Mouse (Mus musculus) splenic B cell, adult 2 months (primary cell): ENCODE measurements at regions not wholly inside any gene's neighbourhood (a gene's known extent, or its start where the extent isn't known, plus 50 kb on each side); places are given as distances from the start of the nearest gene placed in this dataset.

Source experiments
- DNase-seq: peaks from one replicate; pipeline ENCODE4 v3.0.0-alpha.2; 2011; ENCODE audit warnings: low read depth, low spot score
- H3K27me3 ChIP-seq: 2 replicates; pipeline ENCODE4 v1.6.1; 2012; ENCODE audit warnings: mild to moderate bottlenecking, low read length, moderate library complexity, mixed read lengths; ENCODE audit not compliant: control insufficient read depth, poor library complexity, insufficient read depth, severe bottlenecking
- H3K36me3 ChIP-seq: 2 replicates; pipeline ENCODE4 v1.6.1; 2012; ENCODE audit warnings: mild to moderate bottlenecking, low read length, moderate library complexity, mixed read lengths; ENCODE audit not compliant: control insufficient read depth, poor library complexity, insufficient read depth, severe bottlenecking

DNA sequence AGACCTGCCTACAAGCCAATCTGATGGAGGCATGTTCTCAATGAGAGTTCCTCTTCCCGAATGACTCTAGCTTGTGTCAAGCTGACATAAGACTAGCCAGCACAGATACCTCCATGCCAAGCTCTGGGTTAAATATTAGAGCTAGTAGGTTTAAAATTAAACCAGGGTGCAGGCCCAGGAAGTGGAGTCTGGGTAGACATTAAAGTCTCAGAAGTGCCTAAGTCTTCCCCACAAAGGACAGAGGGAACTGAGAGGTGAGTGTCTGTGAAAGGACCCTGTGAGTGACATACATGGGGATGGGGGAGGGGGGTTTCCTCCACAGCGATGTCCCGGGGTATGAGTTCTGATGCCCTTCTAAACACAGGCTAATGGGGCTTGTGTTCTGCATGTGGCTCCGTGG, 90.2 kb upstream of the Sertad2 start:
- Histone ChIP-seq H3K27me3 (no peaks in the 10 kb centered on the region), H3K36me3 (no peaks in the 10 kb centered on the region)
- no peak for DNase-seq

DNA sequence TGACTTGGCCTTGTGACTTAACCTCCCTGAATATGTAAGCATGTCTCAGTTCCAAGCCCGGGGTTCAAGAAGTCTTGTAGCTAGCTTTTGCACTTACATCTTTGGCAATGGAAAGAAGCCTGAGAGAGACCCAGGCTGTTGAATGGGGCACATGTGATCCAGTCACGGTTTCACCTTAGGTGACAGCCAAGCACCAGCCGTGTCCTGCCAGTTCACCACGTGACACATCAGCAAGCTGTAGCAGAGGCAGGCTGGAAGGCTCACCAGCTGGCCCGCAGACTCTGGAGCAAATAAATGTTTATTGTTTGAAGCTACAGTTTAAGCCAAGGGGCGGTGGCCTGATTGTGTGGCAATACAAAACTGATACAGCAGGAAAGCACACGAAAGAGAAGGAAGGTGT, 89.3 kb upstream of the Sertad2 start:
- no peaks in the 10 kb centered on the region for H3K36me3 ChIP-seq
- no peak for DNase-seq
- H3K27me3 ChIP-seq, result no peaks in the 10 kb centered on the region

DNA sequence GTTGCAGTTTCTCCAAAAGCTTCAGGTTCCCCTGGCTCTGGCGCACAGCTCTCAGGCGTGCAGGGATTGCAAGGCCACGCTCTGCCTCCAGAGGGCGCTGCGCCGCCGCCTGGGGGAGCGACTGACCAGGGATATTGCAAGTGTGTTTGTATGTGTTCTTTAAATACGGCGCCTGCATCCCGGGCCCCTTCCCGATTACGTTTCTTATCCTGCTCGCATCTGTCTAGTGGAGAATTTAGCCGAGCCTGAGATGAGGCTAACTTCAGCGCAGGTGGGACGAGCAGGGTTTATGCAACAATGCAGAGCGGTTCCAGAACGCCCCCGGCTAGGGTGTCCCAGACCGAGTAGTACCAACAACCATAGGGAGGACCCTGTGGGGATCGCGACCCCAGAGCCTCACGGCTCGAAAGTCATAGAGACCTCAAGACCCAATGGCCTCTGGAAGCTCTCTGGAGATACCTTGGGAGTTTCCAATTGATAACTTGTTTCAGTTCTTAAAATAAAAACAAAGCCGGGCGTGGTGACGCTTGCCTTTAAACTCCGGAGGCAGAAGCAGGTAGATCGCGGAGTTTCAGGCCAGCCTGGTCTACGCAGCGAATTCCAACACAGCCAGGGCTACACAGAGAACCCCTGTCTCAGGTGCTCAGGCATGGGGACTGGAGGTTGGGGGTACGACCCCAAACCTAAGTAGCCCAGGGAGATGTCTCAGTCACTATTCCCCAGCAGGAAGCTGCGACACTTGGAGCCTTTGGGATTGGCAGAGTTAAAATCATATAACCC, 87.8 kb upstream of the Sertad2 start:
- no peaks in the 10 kb centered on the region for H3K36me3 ChIP-seq
- peak; percentile 87 for DNase-seq
- no peaks in the 10 kb centered on the region for H3K27me3 ChIP-seq

DNA sequence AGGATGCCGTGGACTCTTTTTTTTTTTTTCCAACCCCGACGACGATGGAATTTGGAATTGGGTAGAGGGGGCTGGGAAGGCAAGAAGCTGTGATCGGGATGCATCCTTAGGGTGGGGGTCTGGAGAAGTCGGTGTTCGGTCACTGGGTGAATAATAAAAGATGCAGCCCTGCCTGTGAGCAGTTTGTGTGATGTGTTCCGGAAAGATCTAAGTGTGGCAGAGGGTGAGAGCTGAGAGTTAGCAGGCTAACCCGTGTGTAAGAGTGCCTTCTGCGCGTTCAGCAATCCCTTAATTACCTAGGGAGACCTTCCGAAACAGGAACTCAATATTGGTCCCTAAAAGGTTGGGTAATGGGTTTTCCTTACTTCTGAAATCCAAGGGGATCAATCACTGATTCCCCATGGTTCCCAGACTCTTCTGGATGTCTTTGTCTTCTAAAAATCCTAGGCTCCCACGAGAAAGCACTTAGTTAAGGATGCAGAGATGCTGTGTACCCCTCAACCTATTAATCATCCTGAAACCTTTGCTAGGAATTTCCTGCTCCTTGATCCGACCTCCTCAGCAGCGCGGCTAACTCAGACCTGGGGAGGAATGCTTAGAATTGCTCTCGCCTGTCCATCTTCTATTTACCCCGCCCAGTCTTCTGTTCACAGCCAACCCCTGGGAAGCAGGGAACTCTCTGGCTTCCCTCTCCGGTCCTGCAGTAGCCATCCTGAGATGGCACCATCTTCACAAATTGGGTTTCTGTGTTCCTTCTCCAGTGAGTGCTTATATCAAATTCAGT, 87.0 kb upstream of the Sertad2 start:
- DNase-seq, result no peak

DNA sequence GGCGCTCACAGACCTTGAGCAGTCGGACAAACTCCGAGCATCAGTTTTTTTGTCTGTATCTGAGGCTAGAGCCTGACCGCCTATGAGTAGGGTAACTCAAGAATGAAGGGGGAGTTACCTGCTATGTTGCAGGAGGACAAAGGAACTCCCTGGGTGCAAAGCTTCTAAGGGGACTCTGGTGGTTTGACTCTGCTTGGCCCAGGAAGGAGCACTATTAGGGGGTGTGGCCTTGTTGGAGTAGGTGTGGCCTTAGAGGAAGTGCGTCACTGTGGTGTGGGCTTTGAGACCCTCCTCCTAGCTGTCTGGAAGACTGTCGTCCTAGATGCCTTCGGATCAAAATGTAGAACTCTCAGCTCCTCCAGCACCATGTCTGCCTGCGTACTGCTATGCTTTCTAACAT, 83.9 kb upstream of the Sertad2 start:
- Histone ChIP-seq H3K27me3 (no peaks in the 10 kb centered on the region), H3K36me3 (no peaks in the 10 kb centered on the region)
- no peak for DNase-seq

More for the DNA sequence above, 87.0 kb upstream of the Sertad2 start:
- H3K36me3 ChIP-seq, result no peaks in the 10 kb centered on the region
- no peaks in the 10 kb centered on the region for H3K27me3 ChIP-seq

DNA sequence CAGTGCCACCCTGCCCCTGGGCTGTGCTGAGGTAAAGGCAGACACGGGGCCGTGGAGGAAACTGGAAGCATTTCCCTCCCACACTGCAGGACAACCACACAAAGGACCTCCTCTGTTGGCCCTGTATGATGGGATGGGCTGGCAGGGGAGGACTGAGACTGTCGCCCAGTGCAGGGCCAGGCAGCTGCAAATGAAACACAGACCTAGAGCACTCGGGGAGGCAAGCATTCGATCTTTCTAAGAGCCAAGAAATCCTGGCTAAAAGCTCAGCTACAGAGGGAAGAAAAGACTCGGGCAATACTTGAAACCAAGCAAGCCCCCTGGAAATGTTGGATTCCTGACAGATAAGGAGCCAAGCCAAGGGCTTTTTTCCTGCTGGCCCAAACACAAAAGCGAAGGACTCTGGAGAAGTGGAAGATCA, 82.5 kb upstream of the Sertad2 start:
- DNase-seq, result no peak
- H3K36me3 ChIP-seq, result no peaks in the 10 kb centered on the region

DNA sequence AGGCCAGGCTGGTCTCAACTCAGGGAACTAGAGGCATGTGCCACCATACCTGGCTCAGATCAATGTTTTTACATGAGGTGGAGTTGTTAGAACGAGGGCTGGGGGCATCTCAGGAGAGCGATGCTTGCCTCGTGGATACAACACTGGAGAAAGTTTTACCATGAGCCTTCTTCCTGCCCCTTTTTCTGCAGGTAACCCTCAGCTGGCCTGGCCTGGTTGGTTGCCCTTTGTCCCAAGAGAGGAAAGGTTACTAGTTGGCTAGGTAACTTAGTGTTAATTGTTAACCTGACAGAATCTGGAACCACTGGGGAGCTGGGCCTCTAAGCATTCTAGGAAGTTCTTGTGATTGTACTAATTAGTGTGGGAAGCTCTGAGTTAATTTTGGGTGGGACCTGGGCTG, 81.0 kb upstream of the Sertad2 start:
- no peak for DNase-seq
- no peaks in the 10 kb centered on the region for H3K27me3 ChIP-seq
- no peaks in the 10 kb centered on the region for H3K36me3 ChIP-seq

More for the DNA sequence above, 82.5 kb upstream of the Sertad2 start:
- no peaks in the 10 kb centered on the region for H3K27me3 ChIP-seq

DNA sequence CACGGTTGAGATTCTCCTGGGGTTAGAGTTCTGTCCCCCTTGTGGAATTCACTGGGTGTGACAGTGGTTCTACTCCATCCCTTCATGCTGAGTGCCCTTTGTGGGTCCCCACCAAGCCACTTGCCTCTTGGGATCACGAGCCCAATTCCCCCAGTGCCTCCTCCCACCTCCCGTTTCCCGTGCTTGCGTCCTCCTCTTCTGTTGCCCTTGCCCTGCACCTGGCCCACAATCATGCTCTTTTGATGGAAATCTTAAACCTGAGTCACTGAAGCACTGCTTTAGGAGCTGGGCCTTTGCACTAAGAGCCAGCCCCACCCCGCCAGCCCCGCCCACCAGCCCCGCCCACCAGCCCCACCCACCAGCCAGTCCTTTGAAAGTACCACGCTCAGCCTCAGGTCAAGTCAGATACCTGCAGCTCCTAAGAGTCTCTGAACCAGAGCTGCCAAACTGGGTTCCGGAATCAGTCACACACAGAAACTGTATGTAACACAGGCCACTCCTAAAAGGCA, 79.8 kb upstream of the Sertad2 start:
- Histone ChIP-seq H3K36me3 (no peaks in the 10 kb centered on the region), H3K27me3 (no peaks in the 10 kb centered on the region)
- DNase-seq, result peak; percentile 43

DNA sequence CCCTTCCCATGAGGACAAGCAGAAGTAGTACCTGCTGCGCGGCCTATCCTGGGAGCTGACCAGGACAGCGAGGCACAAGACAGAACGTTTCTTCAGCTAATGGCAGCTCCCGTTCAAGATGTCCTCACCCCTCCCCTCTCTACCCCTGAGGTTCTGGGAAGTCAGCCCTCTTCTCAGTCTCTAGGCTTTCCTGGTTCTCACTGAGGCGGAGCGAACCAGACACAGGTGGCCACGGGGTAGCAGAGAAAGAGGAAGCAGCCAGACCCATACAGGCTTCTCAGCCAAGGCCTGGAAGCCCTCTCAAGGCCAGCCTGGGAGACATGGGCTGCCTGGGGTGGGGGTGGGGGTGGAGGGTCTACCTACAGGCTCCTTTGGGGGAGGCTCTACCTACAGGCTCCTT, 78.5 kb upstream of the Sertad2 start:
- H3K27me3 ChIP-seq, result no peaks in the 10 kb centered on the region
- DNase-seq, result peak; percentile 71
- H3K36me3 ChIP-seq, result no peaks in the 10 kb centered on the region

DNA sequence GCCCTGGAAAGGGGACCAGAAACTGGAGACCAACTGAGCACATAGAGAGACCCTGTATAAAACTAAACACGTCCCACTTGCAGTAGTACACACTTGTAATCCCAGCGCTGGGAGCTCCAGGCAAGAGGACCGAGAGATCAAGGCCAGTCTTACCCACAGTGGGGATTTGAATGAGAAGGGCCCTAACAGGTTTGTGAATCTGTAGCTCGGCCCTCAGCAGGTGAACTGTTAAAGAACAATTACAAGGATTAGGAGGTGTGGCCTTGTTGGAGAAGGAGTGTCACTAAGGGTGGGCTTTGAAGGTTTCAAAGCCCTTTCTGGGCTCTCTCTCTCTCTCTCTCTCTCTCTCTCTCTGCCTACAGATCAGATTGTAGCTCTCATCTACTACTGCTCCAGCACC, 76.5 kb upstream of the Sertad2 start:
- no peaks in the 10 kb centered on the region for H3K27me3 ChIP-seq
- no peaks in the 10 kb centered on the region for H3K36me3 ChIP-seq
- DNase-seq, result no peak

DNA sequence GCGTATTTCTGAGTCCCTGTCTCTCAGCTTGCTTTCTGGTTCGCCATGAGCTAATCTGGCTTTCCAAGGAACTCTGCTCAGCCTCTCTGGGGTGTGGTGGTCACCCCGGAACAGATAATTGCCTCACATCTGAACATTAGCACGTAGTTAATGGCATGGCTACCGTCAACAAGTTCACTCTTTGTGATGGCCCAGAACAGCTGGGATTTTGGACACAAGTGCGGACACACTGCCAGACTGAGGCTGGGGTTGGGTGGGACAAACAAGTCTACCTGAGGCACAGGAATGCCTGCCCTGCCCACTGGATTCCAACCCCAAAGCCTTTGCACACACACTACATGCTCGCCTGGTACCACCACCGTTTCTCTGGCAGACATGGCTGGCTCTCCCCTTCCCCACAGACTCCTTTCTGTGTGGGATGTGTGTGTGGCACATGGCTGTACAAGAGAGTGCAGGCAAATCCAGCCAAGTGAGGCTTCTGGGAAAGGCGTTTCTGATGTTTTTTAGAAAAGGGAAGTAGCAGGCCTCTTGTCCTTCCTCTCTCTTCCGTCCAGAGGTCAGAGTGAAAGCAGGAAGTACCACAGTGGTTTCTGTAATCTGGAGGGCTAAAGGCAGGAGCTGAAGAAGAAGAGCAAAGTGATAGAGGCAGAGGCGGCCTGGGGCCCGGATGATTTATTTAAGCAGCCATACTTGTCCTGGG, 74.6 kb upstream of the Sertad2 start:
- Histone ChIP-seq H3K27me3 (no peaks in the 10 kb centered on the region), H3K36me3 (no peaks in the 10 kb centered on the region)
- DNase-seq, result peak; percentile 69

DNA sequence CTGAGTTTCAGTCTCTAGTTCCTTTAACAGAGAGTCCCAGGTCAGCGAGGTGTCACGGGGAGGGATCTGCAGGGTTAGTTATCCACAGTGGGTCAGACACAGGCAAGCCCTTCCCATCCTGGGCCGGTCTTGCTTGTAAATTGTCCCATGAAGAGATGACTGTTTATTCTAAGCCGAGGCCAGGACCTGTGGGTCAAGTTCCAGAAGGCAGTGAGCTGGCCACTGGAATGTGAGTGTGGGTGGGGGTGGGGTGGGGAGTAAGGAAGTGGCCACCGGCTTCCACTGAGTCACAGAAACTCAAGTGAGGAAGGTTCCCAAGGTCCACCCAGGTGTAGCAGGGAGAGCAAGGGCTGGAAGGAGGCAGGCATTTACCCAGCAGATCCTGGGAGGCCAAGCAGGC, 73.7 kb upstream of the Sertad2 start:
- DNase-seq, result no peak
- H3K36me3 ChIP-seq, result no peaks in the 10 kb centered on the region
- no peaks in the 10 kb centered on the region for H3K27me3 ChIP-seq

DNA sequence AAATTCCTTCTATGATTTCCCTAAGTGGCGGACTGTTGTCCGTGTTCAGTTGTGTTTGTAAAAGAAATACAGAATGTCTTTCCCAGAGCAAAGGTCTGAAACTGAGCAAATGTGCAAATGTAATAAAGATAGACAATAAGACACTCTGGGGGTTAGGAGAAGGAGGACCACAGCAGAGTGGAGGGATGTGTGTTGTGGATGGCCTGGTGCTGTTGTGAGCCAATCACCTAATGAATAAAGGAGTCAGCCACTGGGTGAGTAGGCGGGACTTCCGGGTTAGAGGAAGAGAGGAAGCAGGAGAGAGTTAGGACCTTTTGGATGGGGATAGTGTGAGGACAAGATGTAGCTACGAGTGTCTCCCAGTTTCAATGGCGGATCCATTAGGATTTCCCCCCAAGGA, 72.7 kb upstream of the Sertad2 start:
- no peaks in the 10 kb centered on the region for H3K36me3 ChIP-seq
- no peaks in the 10 kb centered on the region for H3K27me3 ChIP-seq
- DNase-seq, result no peak

DNA sequence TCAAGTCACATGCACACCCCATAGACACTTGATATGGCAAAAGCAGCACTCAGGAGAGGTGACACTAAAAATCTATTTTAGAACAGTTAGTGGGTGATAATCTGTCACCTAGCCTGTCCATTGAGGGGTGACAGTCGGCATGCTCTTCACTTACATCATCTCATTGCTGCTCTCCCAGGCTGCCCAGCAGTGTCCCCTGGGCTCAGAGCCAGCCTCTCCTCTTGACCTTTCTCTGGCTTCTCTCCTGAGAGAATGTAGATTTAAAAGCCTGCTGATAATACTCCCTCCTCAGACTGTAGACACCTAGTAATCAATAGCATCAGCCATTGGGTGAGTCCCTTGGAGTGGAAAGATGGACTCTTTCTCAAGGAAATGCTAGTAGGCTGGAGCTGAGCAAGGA, 70.7 kb upstream of the Sertad2 start:
- DNase-seq, result no peak
- no peaks in the 10 kb centered on the region for H3K27me3 ChIP-seq
- H3K36me3 ChIP-seq, result no peaks in the 10 kb centered on the region

DNA sequence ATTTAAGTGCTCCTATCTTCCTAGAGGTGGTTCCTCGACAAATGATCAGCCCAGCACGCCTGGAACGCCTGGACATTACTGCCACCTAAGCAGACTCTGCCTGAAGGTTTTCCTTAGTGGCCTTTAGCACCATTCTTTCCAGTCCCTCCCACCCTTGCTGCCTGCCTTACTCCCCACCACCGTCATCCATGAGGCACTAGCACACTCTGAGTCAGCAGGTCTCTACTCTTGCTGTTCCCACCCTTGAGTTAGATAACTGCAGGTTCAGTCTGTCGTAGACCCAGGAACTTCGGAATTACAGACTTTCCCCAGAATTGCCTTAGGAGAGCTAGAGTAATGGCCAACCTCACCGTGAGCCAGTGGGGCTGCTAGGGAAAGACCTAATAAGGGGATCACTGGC, 67.4 kb upstream of the Sertad2 start:
- DNase-seq, result no peak
- Histone ChIP-seq H3K36me3 (no peaks in the 10 kb centered on the region), H3K27me3 (no peaks in the 10 kb centered on the region)
